Mouse (Mus musculus) liver, postnatal 0 days (tissue): Measurements from ENCODE around the gene Bcl2l13. TPM values are rescaled to one million over a fixed set of nuclear protein-coding genes. Genes with fewer than 3 reads are reported as not detected.

Experiments used
- ATAC-seq: fragments of 200-750 bp; cut with Nextera tagmentation; 2 replicates; pipeline ENCODE4 v1.8.0; 2017; ENCODE audit warnings: mild to moderate bottlenecking, moderate library complexity
- DNase-seq: peaks from one replicate; pipeline ENCODE4 v3.0.0-alpha.2; 2016
- H3K27ac ChIP-seq: fragments of 300-500 bp; sonication (generic); 2 replicates; pipeline ENCODE4 v1.5.1; 2014; ENCODE audit warnings: antibody characterized with exemption, moderate library complexity, mild to moderate bottlenecking, low read depth
- H3K27me3 ChIP-seq: fragments of 300-500 bp; sonication (generic); 2 replicates; pipeline ENCODE4 v1.6.1; 2014; ENCODE audit warnings: low read length, control low read depth, mixed read lengths; ENCODE audit not compliant: insufficient read depth
- H3K36me3 ChIP-seq: fragments of 300-500 bp; sonication (generic); replicated peaks from 2 replicates; pipeline ENCODE4 v1.6.1; 2014; ENCODE audit warnings: mild to moderate bottlenecking, control low read depth, low read length, moderate library complexity, mixed read lengths; ENCODE audit not compliant: insufficient read depth
- H3K4me1 ChIP-seq: fragments of 300-500 bp; sonication (generic); 2 replicates; pipeline ENCODE4 v1.6.1; 2014; ENCODE audit warnings: antibody characterized with exemption, mild to moderate bottlenecking, control low read depth; ENCODE audit not compliant: insufficient read depth
- H3K4me2 ChIP-seq: fragments of 300-500 bp; sonication (generic); 2 replicates; pipeline ENCODE4 v1.6.1; 2014; ENCODE audit warnings: low read depth, mild to moderate bottlenecking, low read length, moderate library complexity, mixed read lengths
- H3K4me3 ChIP-seq: fragments of 300-500 bp; sonication (generic); 2 replicates; pipeline ENCODE4 v1.5.1; 2014; ENCODE audit warnings: low read depth, low read length
- H3K9ac ChIP-seq: fragments of 300-500 bp; sonication (generic); replicated peaks from 2 replicates; pipeline ENCODE4 v1.6.1; 2014; ENCODE audit warnings: mild to moderate bottlenecking, moderate library complexity
- H3K9me3 ChIP-seq: fragments of 300-500 bp; sonication (generic); 2 replicates; pipeline ENCODE4 v1.6.1; 2016; ENCODE audit warnings: mild to moderate bottlenecking, control low read depth, low read length, mixed read lengths
- CTCF ChIP-seq: sonication (generic); IDR thresholded peaks from 2 replicates; pipeline ENCODE4 v1.5.1; 2016; ENCODE audit warnings: antibody characterized with exemption, low read depth
- EP300 ChIP-seq: IDR thresholded peaks from 2 replicates; pipeline ENCODE4 v1.6.1; 2016; ENCODE audit warnings: antibody characterized with exemption, low read depth, mild to moderate bottlenecking
- WGBS: fragments of 180-500 bp; shearing (Covaris S2); extraction: QIAGEN DNeasy Blood & Tissue Kit; methylation state at CpG from one replicate; pipeline ENCODE4 v1.1.7; 2014; ENCODE audit not compliant: insufficient replicate concordance; 5-methylcytosine and 5-hydroxymethylcytosine counted together
- polyA plus RNA-seq: library from polyadenylated mRNA; unstranded; fragments of >200 nt; fragmentation: Nextera tagmentation; extraction: Ambion mirVana; gene quantifications from 2 replicates; pipeline ENCODE4 v1.2.1, GENCODE M21; 2015

Gene Bcl2l13
- polyA plus RNA-seq, 1 experiment from 2014 or later = 18.4 TPM

DNA sequence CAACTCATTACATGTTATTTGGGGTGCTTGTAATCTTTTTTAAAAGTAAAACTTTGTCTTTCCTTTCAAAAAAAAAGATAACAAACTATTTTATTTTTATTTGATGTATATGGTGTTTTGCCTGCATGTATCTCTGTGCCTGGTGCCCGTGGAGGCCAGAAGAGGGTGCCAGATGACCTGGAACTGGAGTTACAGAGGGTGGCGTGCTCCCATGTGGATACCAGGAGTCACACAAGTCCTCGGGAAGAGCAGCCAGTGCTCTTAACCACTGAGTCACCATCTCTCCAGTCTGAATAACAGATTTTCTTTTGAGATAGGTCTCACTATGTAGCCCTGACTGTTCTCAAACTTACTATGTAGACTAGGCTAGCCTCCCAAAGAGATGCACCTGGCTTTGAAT, 73.5 kb downstream of the Bcl2l13 start:
- H3K4me1 ChIP-seq = peaks cover 40% of the 10 kb centered on the region
- TF ChIP-seq CTCF (peak; percentile 15; the same call in 1 of the 2 replicates), EP300 (no peak)
- H3K9ac ChIP-seq = no peak overlapping the region
- DNase-seq (no peak), ATAC-seq (no peak)
- peaks cover 6% of the 10 kb centered on the region for H3K36me3 ChIP-seq
- H3K27me3 ChIP-seq = no peaks in the 10 kb centered on the region
- H3K9me3 ChIP-seq = no peaks in the 10 kb centered on the region
- H3K4me3 ChIP-seq = no peak overlapping the region
- WGBS = 82% methylated on average over 3 of the region's 3 CpGs
- H3K4me2 ChIP-seq = no peak overlapping the region
- H3K27ac ChIP-seq = no peak overlapping the region

GRCm38 (mm10) chr6:120911213-120912007, 75.4 kb downstream of the Bcl2l13 start:
- H3K27me3 ChIP-seq = no peaks in the 10 kb centered on the region
- peak overlapping the region; percentile 28; the same call in 1 of the 2 replicates for H3K9ac ChIP-seq
- ATAC-seq (peak; percentile 6; the same call in 1 of the 2 replicates), DNase-seq (peak; percentile 64)
- H3K4me1 ChIP-seq = peaks cover 58% of the 10 kb centered on the region
- H3K27ac ChIP-seq = peak overlapping the region; percentile 68
- TF ChIP-seq EP300 (no peak), CTCF (no peak)
- WGBS = 49% methylated on average over 13 of the region's 13 CpGs
- H3K4me2 ChIP-seq = peak overlapping the region; percentile 16; the same call in 1 of the 2 replicates
- H3K4me3 ChIP-seq = no peak overlapping the region
- peaks cover 6% of the 10 kb centered on the region for H3K36me3 ChIP-seq
- no peaks in the 10 kb centered on the region for H3K9me3 ChIP-seq

DNA sequence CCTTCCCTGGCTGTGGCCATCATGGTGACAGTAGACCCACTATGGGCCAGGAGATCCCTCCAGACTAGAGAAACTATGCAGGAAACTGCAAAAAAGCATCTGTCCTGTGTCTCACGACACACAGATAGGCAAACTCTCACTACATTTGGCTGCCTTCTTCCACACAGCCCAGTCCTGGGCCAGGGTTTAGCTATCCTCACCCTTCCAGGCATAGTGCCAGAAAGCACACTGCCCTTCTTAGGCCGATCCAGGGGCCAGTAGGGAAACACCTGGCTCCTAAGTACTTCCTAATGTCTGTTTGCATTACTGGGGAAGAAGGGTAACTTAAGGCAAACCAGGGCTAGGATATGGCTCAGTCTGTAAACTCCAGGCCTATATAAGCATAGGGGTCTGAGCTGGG, 76.9 kb downstream of the Bcl2l13 start:
- Histone ChIP-seq H3K4me3 (no peak overlapping the region), H3K36me3 (no peaks in the 10 kb centered on the region; the same call in 1 of the 2 replicates), H3K4me1 (peaks cover 64% of the 10 kb centered on the region), H3K27me3 (no peaks in the 10 kb centered on the region), H3K27ac (peak overlapping the region; percentile 20; the same call in 1 of the 2 replicates), H3K9ac (no peak overlapping the region), H3K9me3 (no peaks in the 10 kb centered on the region), H3K4me2 (no peak overlapping the region)
- WGBS = 35% methylated on average over 2 of the region's 2 CpGs
- DNase-seq (no peak), ATAC-seq (no peak)
- no peak for TF ChIP-seq CTCF
- TF ChIP-seq EP300 = no peak

GRCm38 (mm10) chr6:120913783-120914182, 77.8 kb downstream of the Bcl2l13 start:
- Histone ChIP-seq H3K4me1 (peaks cover 64% of the 10 kb centered on the region), H3K9me3 (no peaks in the 10 kb centered on the region), H3K27ac (0 out of 2 replicates have a peak overlapping the region, but pooled peaks have one; percentile 24), H3K27me3 (no peaks in the 10 kb centered on the region), H3K36me3 (no peaks in the 10 kb centered on the region; the same call in 1 of the 2 replicates), H3K4me2 (no peak overlapping the region), H3K4me3 (no peak overlapping the region), H3K9ac (peak overlapping the region; percentile 1; the same call in 1 of the 2 replicates)
- ATAC-seq (no peak), DNase-seq (no peak)
- WGBS = 72% methylated on average over 8 of the region's 8 CpGs
- no peak for TF ChIP-seq EP300
- TF ChIP-seq CTCF = no peak

GRCm38 (mm10) chr6:120914533-120914910, 78.5 kb downstream of the Bcl2l13 start:
- Histone ChIP-seq H3K36me3 (no peaks in the 10 kb centered on the region; the same call in 1 of the 2 replicates), H3K4me2 (peak overlapping the region; percentile 99), H3K4me1 (peaks cover 64% of the 10 kb centered on the region), H3K27me3 (no peaks in the 10 kb centered on the region), H3K4me3 (0 out of 2 replicates have a peak overlapping the region, but pooled peaks have one; percentile 5), H3K9me3 (no peaks in the 10 kb centered on the region), H3K9ac (peak overlapping the region; percentile 1; the same call in 1 of the 2 replicates), H3K27ac (peak overlapping the region; percentile 71)
- DNase-seq (no peak), ATAC-seq (peak; percentile 8; the same call in 1 of the 2 replicates)
- TF ChIP-seq CTCF = no peak
- TF ChIP-seq EP300 = peak; percentile 77
- 35% methylated on average over 4 of the region's 4 CpGs for WGBS

DNA sequence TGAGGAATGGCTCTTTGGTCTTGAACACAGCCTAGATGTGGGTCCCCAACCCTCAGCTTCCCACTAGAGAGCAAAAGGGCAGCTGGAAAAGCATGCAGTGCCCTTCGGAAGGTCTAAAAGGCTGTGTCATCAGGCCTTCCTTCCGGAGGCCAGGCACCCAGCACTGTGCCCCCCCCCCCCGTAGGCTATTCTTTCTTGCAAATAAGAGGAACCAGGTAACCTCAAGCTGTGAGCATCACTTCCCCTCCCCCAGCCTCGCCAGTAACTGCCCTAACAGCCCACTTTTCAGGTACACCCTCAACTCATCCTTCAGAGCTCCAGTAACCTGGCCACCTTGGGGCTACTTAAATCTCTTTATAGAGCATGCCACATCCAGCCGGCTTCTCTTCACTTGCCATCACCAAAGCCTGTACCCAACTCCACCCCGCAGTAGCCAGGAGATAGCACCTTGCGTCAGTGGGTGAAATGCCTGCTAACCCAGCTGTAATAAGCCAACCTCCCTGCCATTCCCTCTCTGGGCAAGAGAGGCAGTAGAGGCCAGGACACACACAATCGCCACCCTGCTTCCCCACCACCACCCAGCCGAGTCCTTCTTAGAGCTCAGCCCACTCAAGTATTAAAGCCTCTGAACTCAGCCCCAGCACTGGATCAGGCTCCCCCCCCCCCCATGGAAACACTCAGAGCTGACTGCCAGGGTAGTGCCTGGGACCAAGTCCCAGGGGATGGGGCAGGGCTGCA, 79.1 kb downstream of the Bcl2l13 start:
- Histone ChIP-seq H3K36me3 (no peaks in the 10 kb centered on the region; the same call in 1 of the 2 replicates), H3K27me3 (no peaks in the 10 kb centered on the region), H3K9me3 (no peaks in the 10 kb centered on the region), H3K4me2 (peak overlapping the region; percentile 99), H3K27ac (peak overlapping the region; percentile 71), H3K4me1 (peaks cover 64% of the 10 kb centered on the region), H3K9ac (peak overlapping the region; percentile 83), H3K4me3 (peak overlapping the region; percentile 79)
- ATAC-seq = peak; percentile 69
- DNase-seq = peak; percentile 77
- 22% methylated on average over 9 of the region's 9 CpGs for WGBS
- peak; percentile 73 for TF ChIP-seq CTCF
- no peak; the same call in 1 of the 2 replicates for TF ChIP-seq EP300
